Mouse (Mus musculus): ENCODE data around the gene Gp1ba.

GRCm38 (mm10) chr11:70681170-70681569 lies 42.2 kb downstream of the Gp1ba start:
- TF ChIP-seq CTCF (IDR thresholded peaks at IDR 0.05; ENCODE audit: low read depth, low read length) (no peak), POLR2A (IDR thresholded peaks at IDR 0.05; ENCODE audit: borderline replicate concordance, low read depth, low read length) (no peak)
